Mouse (Mus musculus): Measurements from ENCODE around the gene Ivd.

- TF ChIP-seq POLR2A (IDR thresholded peaks at IDR 0.05; ENCODE audit: insufficient read depth, low read depth, low read length) (no peak), CTCF (IDR thresholded peaks at IDR 0.05; ENCODE audit: insufficient read depth, low read depth, low read length) (no peak)
Measured at GRCm38 (mm10) chr2:118834061-118834460, 27.7 kb upstream of the Ivd start.

Data from olfactory bulb, adult 2 months (tissue).